Mouse (Mus musculus): ENCODE data around the gene Efnb3.
A peak's percentile ranks its signal among the peaks of the same experiment; 100 is the strongest.

GRCm38 (mm10) chr11:69510796-69511496, 49.1 kb downstream of the Efnb3 start:
- TF ChIP-seq EP300 (IDR thresholded peaks at IDR 0.05; ENCODE audit: low read depth in 1 of 2, low read length in 2 of 2) (peak; percentile 99), E2F4 (IDR thresholded peaks at IDR 0.05; ENCODE audit: borderline replicate concordance, low read depth, low read length) (no peak), RAD21 (IDR thresholded peaks at IDR 0.05; ENCODE audit: low read depth, low read length) (no peak)

Data from MEL (cell line).